Mouse (Mus musculus) testis, adult 2 months (tissue): ENCODE results near the gene 9130230L23Rik.

Experiments used
- CTCF ChIP-seq: fragments of 200-500 bp; IDR thresholded peaks from 2 replicates; pipeline ENCODE4 v1.5.1; 2012; ENCODE audit warnings: low read depth, mild to moderate bottlenecking, inconsistent platforms, low read length, moderate library complexity; ENCODE audit not compliant: control insufficient read depth, insufficient read depth, insufficient replicate concordance
- POLR2A ChIP-seq: fragments of 200-500 bp; IDR thresholded peaks from 2 replicates; pipeline ENCODE4 v1.6.1; 2012; ENCODE audit warnings: low read depth, mild to moderate bottlenecking, inconsistent platforms, low read length, moderate library complexity; ENCODE audit not compliant: control insufficient read depth

GRCm38 (mm10) chr5:66000074-66000473 lies 4.0 kb downstream of the 9130230L23Rik start:
- no peak for TF ChIP-seq POLR2A
- no peak for TF ChIP-seq CTCF
